Mouse (Mus musculus): ENCODE data around the gene Rassf3. TPM values are rescaled to one million over a fixed set of nuclear protein-coding genes. Genes with fewer than 3 reads are reported as not detected.
A peak's percentile ranks its signal among the peaks of the same experiment; 100 is the strongest.

Gene Rassf3
- total and polyA plus RNA-seq, 2 experiments from 2014 or later = 23.4 to 27.9 TPM

GRCm38 (mm10) chr10:121401005-121401404 is 75.1 kb downstream of the Rassf3 start:
- Histone ChIP-seq H3K4me1 (ENCODE audit: control insufficient read depth, insufficient read depth) (no peaks in the 10 kb centered on the region), H3K9ac (replicated peaks; ENCODE audit: low read depth, low read length) (no peak overlapping the region), H3K4me3 (ENCODE audit: low read depth, low read length) (no peak overlapping the region), H3K27me3 (ENCODE audit: control insufficient read depth, insufficient read depth, low read length) (no peaks in the 10 kb centered on the region), H3K9me3 (replicated peaks; ENCODE audit: control insufficient read depth, low read length) (no peaks in the 10 kb centered on the region), H3K4me2 (ENCODE audit: low read depth, low read length) (no peak overlapping the region), H3K27ac (ENCODE audit: low read depth) (peak overlapping the region; percentile 13; the same call in 1 of the 2 replicates), H3K36me3 (replicated peaks; ENCODE audit: control insufficient read depth, insufficient read depth, low read length) (peaks cover 6% of the 10 kb centered on the region; the same call in 1 of the 2 replicates)
- ATAC-seq (ENCODE audit: insufficient read depth, low read depth) (peak; percentile 24; the same call in 1 of the 2 replicates), DNase-seq (ENCODE audit: low spot score) (no peak)
- TF ChIP-seq EP300 (IDR thresholded peaks at IDR 0.05; ENCODE audit: low read depth) (no peak), CTCF (IDR thresholded peaks at IDR 0.05; ENCODE audit: low read depth) (no peak)
- WGBS = 69% methylated on average over 7 of the region's 7 CpGs

GRCm38 (mm10) chr10:121398599-121398998 is 77.5 kb downstream of the Rassf3 start:
- WGBS = 83% methylated on average over 7 of the region's 7 CpGs
- TF ChIP-seq CTCF (IDR thresholded peaks at IDR 0.05; ENCODE audit: low read depth) (no peak), EP300 (IDR thresholded peaks at IDR 0.05; ENCODE audit: low read depth) (no peak)

GRCm38 (mm10) chr10:121395542-121396176 is 80.5 kb downstream of the Rassf3 start:
- Histone ChIP-seq H3K27me3 (ENCODE audit: control insufficient read depth, insufficient read depth, low read length) (no peaks in the 10 kb centered on the region), H3K4me2 (ENCODE audit: low read depth, low read length) (no peak overlapping the region), H3K27ac (ENCODE audit: low read depth) (no peak overlapping the region), H3K9me3 (replicated peaks; ENCODE audit: control insufficient read depth, low read length) (no peaks in the 10 kb centered on the region), H3K4me3 (ENCODE audit: low read depth, low read length) (no peak overlapping the region), H3K36me3 (replicated peaks; ENCODE audit: control insufficient read depth, insufficient read depth, low read length) (peaks cover 58% of the 10 kb centered on the region), H3K9ac (replicated peaks; ENCODE audit: low read depth, low read length) (no peak overlapping the region), H3K4me1 (ENCODE audit: control insufficient read depth, insufficient read depth) (no peaks in the 10 kb centered on the region)
- TF ChIP-seq CTCF (IDR thresholded peaks at IDR 0.05; ENCODE audit: low read depth) = no peak
- no peak for TF ChIP-seq EP300 (IDR thresholded peaks at IDR 0.05; ENCODE audit: low read depth)
- DNase-seq (ENCODE audit: low spot score) = peak; percentile 25
- 58% methylated on average over 20 of the region's 20 CpGs for WGBS
- peak; percentile 50; the same call in 1 of the 2 replicates for ATAC-seq (ENCODE audit: insufficient read depth, low read depth)

More at GRCm38 (mm10) chr10:121398599-121398998, 77.5 kb downstream of the Rassf3 start:
- no peak for DNase-seq (ENCODE audit: low spot score)
- Histone ChIP-seq H3K27me3 (ENCODE audit: control insufficient read depth, insufficient read depth, low read length) (no peaks in the 10 kb centered on the region), H3K9me3 (replicated peaks; ENCODE audit: control insufficient read depth, low read length) (no peaks in the 10 kb centered on the region), H3K27ac (ENCODE audit: low read depth) (no peak overlapping the region), H3K4me2 (ENCODE audit: low read depth, low read length) (no peak overlapping the region), H3K9ac (replicated peaks; ENCODE audit: low read depth, low read length) (no peak overlapping the region), H3K36me3 (replicated peaks; ENCODE audit: control insufficient read depth, insufficient read depth, low read length) (peaks cover 29% of the 10 kb centered on the region), H3K4me1 (ENCODE audit: control insufficient read depth, insufficient read depth) (no peaks in the 10 kb centered on the region), H3K4me3 (ENCODE audit: low read depth, low read length) (no peak overlapping the region)
- no peak for ATAC-seq (ENCODE audit: insufficient read depth, low read depth)

GRCm38 (mm10) chr10:121394789-121395325 is 81.3 kb downstream of the Rassf3 start:
- Histone ChIP-seq H3K4me1 (ENCODE audit: control insufficient read depth, insufficient read depth) (no peaks in the 10 kb centered on the region), H3K36me3 (replicated peaks; ENCODE audit: control insufficient read depth, insufficient read depth, low read length) (peaks cover 66% of the 10 kb centered on the region), H3K4me2 (ENCODE audit: low read depth, low read length) (no peak overlapping the region), H3K27me3 (ENCODE audit: control insufficient read depth, insufficient read depth, low read length) (no peaks in the 10 kb centered on the region), H3K4me3 (ENCODE audit: low read depth, low read length) (no peak overlapping the region), H3K27ac (ENCODE audit: low read depth) (no peak overlapping the region), H3K9ac (replicated peaks; ENCODE audit: low read depth, low read length) (no peak overlapping the region), H3K9me3 (replicated peaks; ENCODE audit: control insufficient read depth, low read length) (no peaks in the 10 kb centered on the region)
- ATAC-seq (ENCODE audit: insufficient read depth, low read depth) (no peak), DNase-seq (ENCODE audit: low spot score) (no peak)
- WGBS = 76% methylated on average over 18 of the region's 18 CpGs
- no peak for TF ChIP-seq CTCF (IDR thresholded peaks at IDR 0.05; ENCODE audit: low read depth)
- TF ChIP-seq EP300 (IDR thresholded peaks at IDR 0.05; ENCODE audit: low read depth) = no peak

DNA sequence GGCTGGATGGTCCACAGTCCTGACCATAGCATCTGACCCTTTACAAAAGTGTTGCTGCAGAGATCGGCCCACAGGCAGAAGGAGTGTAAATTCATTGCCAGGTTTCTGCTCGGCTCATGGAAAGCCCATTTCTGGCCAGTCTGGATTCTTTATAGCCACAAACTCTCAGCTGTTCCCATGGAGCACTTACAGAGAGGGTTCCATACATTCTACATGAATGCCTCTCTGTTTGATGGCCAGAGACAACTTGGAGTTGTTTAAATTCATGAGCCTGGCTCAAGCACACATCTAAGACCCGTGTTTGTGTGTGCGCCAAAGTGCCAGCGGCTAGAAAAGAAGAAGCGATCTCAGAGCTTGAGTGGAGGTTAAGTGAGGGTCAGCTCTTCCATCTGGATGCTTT is 81.9 kb downstream of the Rassf3 start:
- DNase-seq (ENCODE audit: low spot score) (no peak), ATAC-seq (ENCODE audit: insufficient read depth, low read depth) (no peak)
- Histone ChIP-seq H3K4me1 (ENCODE audit: control insufficient read depth, insufficient read depth) (no peaks in the 10 kb centered on the region), H3K27ac (ENCODE audit: low read depth) (no peak overlapping the region), H3K36me3 (replicated peaks; ENCODE audit: control insufficient read depth, insufficient read depth, low read length) (peaks cover 72% of the 10 kb centered on the region), H3K27me3 (ENCODE audit: control insufficient read depth, insufficient read depth, low read length) (no peaks in the 10 kb centered on the region), H3K9me3 (replicated peaks; ENCODE audit: control insufficient read depth, low read length) (no peaks in the 10 kb centered on the region), H3K4me2 (ENCODE audit: low read depth, low read length) (no peak overlapping the region), H3K9ac (replicated peaks; ENCODE audit: low read depth, low read length) (no peak overlapping the region), H3K4me3 (ENCODE audit: low read depth, low read length) (no peak overlapping the region)
- TF ChIP-seq EP300 (IDR thresholded peaks at IDR 0.05; ENCODE audit: low read depth) (no peak), CTCF (IDR thresholded peaks at IDR 0.05; ENCODE audit: low read depth) (no peak)
- 81% methylated on average over 6 of the region's 6 CpGs for WGBS
